Mouse (Mus musculus): Measurements from ENCODE around the gene 2310011J03Rik.

DNA sequence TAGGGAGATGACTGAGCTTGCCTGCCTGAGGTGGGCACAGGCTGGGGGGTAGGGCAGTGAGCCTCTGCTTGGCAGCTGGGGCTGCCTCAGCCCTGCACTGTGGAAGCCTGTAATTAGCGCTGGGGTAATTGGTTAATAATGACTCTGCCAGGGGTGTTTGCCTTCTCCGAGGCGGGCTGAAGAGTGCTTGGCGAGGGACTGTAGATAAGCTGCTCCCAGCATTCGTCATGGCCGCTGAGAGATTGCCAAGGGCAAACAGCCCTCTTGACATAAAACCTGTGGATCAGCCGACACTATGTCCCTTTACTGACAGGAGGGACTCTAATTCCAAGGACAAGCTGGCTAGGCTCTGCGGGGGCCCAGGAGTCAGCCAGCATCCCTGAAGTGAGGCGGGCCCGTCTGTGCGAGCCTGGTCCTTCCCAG lies 4.0 kb downstream of the 2310011J03Rik start:
- TF ChIP-seq CTCF (IDR thresholded peaks at IDR 0.05) (no peak), POLR2A (IDR thresholded peaks at IDR 0.05; ENCODE audit: insufficient read depth, low read depth, low read length) (0 out of 2 replicates have a peak, but pooled peaks have one; percentile 16), EP300 (IDR thresholded peaks at IDR 0.05; ENCODE audit: insufficient read depth, low read depth, low read length) (no peak)
